Mouse (Mus musculus): Measurements from ENCODE around the gene Adamtsl1.

DNA sequence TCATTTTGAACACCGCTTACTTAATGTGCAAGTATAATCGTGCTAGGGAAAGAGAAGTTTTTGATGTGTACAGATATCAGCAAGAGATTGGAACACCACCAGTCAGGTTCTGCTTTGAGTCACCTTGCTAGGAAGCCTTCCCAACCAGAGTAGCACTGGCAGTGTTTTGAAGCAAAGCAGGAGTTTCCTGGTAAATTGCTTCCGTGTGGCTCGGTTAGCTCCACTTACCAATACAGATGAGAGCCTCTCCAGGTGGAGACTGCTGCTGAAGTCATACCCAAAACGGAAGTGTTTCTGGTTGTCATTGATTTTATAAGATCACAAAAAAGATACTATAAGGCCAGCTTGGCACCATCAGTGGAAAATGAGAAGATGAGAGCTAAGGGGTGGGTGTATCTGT is 845.4 kb downstream of the Adamtsl1 start:
- TF ChIP-seq POLR2A (IDR thresholded peaks at IDR 0.05; ENCODE audit: borderline replicate concordance, control insufficient read depth, low read depth, low read length) (no peak), CTCF (IDR thresholded peaks at IDR 0.05; ENCODE audit: control insufficient read depth, insufficient read depth, low read length) (no peak)

All from bone marrow, adult 2 months (tissue).